Mouse (Mus musculus): ENCODE data around the gene Asgr2. TPM values are rescaled to one million over a fixed set of nuclear protein-coding genes. Genes with fewer than 3 reads are reported as not detected.
"Not testable (repeated sequence)": the region's sequence is repeated elsewhere in the genome, so short reads cannot be mapped to it uniquely, and the experiment has no call there.

Gene Asgr2
- polyA plus RNA-seq, 1 experiment from 2014 or later = 1.1 TPM

DNA sequence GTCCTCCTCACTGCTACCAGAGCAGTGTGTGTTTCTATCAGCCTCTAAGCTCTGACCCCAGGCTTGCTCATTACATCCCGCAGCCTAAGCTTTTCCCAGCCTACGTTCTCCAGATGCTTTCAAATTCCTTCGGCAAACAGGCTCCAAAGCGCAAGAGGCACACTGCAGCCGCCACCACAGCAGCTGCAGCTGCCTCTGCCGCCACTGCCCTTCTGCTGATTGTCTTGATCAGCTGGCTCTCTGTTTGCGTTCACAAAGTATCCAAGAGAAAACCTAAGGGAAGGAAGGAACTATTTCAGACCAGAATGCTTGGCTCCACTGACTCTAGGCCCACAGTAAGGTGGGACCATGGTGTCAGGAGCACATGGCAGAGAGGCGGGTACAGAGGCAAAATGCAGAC is 14.6 kb downstream of the Asgr2 start:
- no peak overlapping the region for H3K4me3 ChIP-seq
- WGBS = 49% methylated on average over 8 of the region's 8 CpGs
- no peaks in the 10 kb centered on the region for H3K4me1 ChIP-seq
- no peaks in the 10 kb centered on the region for H3K36me3 ChIP-seq
- no peak overlapping the region for H3K27ac ChIP-seq
- no peaks in the 10 kb centered on the region for H3K9me3 ChIP-seq
- H3K27me3 ChIP-seq (ENCODE audit: insufficient read depth, poor library complexity, severe bottlenecking) = no peaks in the 10 kb centered on the region
- no peak for DNase-seq (ENCODE audit: low spot score)

DNA sequence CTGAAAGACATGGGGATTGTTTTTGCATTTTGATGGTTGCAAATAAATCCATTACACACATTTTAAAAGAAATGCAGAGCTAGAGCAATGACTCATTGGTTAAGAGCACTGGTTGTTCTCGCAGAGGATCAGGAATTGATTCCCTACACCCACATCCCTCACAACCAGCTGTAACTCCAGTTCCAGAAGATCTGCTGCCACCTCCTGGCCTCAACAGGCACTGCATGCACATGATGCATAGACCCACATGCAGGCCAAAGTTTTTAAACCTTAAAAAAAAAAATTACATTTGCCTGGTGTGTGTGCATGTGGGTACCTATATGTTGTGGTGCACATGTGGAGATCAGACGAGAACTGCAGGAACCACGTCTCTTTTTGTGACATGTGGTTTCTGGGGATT is 17.7 kb downstream of the Asgr2 start:
- no peak for DNase-seq (ENCODE audit: low spot score)
- H3K27me3 ChIP-seq (ENCODE audit: insufficient read depth, poor library complexity, severe bottlenecking) = no peaks in the 10 kb centered on the region
- no peak overlapping the region for H3K4me3 ChIP-seq
- no peak overlapping the region for H3K27ac ChIP-seq
- no peaks in the 10 kb centered on the region for H3K9me3 ChIP-seq
- H3K36me3 ChIP-seq = no peaks in the 10 kb centered on the region
- 68% methylated on average over 3 of the region's 3 CpGs for WGBS
- H3K4me1 ChIP-seq = no peaks in the 10 kb centered on the region

- DNase-seq (ENCODE audit: low spot score) = no peak
- H3K4me1 ChIP-seq = no peaks in the 10 kb centered on the region
- 52% methylated on average over 4 of the region's 4 CpGs for WGBS
These were observed 22.1 kb downstream of the Asgr2 start for GRCm38 (mm10) chr11:70114562-70114961.

GRCm38 (mm10) chr11:70115901-70116300 is 23.5 kb downstream of the Asgr2 start:
- H3K27ac ChIP-seq = no peak overlapping the region
- H3K36me3 ChIP-seq = no peaks in the 10 kb centered on the region
- no peaks in the 10 kb centered on the region for H3K27me3 ChIP-seq (ENCODE audit: insufficient read depth, poor library complexity, severe bottlenecking)
- WGBS = 93% methylated on average over 3 of the region's 3 CpGs
- H3K4me1 ChIP-seq = no peaks in the 10 kb centered on the region
- H3K9me3 ChIP-seq = peaks cover 3% of the 10 kb centered on the region; the same call in 1 of the 2 replicates
- DNase-seq (ENCODE audit: low spot score) = no peak
- H3K4me3 ChIP-seq = no peak overlapping the region

More at GRCm38 (mm10) chr11:70114562-70114961, 22.1 kb downstream of the Asgr2 start:
- Histone ChIP-seq H3K27me3 (ENCODE audit: insufficient read depth, poor library complexity, severe bottlenecking) (no peaks in the 10 kb centered on the region), H3K4me3 (no peak overlapping the region), H3K36me3 (no peaks in the 10 kb centered on the region), H3K27ac (no peak overlapping the region), H3K9me3 (no peaks in the 10 kb centered on the region)

DNA sequence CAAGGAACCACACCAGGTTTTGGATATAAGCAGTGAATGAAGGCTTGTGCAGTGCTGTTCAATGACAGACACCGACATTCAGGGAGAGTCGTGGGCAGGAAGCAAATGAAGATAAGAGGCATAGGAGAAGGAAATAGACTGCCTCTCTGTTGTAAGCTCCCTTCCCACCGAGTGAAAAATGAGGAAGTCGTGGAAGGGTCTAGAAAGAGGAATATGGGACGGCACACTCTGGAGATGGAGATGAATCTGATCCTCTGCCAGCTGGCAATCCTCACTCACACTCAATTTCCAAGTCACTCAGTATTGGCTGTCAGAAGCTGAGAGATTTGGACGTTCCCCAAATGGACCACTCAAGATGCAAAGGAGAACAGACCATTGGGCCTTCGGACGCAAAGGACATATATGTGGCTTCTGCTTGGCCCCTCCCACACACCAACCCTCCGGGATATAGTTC is 37.5 kb downstream of the Asgr2 start, which contains the start of gene Mgl2:
TSS of gene Mgl2 (plus strand) at position 404 of the 454 bp plus-strand sequence.
- Histone ChIP-seq H3K9me3 (no peaks in the 10 kb centered on the region), H3K4me3 (no peak within 1 kb of the TSS), H3K27me3 (ENCODE audit: insufficient read depth, poor library complexity, severe bottlenecking) (no peaks in the 10 kb centered on the region), H3K4me1 (no peaks in the 10 kb centered on the region), H3K36me3 (no peaks in the 10 kb centered on the region), H3K27ac (no peak within 1 kb of the TSS)
- 61% methylated on average over 9 of the region's 9 CpGs for WGBS
- peak; percentile 71 for DNase-seq (ENCODE audit: low spot score)

DNA sequence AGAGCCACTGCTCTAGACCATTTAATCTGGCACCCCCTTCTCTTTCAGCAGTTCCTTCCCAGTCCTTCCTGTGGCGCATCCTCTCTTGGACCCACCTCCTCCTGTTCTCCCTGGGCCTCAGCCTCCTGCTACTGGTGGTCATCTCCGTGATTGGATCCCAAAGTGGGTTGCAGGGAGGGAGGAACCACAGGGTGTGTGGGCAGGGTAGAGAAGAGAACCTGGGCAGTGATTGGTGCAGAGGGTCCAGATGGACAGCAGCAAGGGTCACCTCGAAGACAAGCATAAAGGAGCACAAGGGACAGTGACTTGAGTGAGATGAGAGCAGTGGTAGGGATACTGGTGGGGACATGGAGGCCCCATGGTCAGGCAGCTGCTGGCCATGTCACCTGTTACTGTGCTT is 42.6 kb downstream of the Asgr2 start:
- not testable (repeated sequence) for H3K27me3 ChIP-seq (ENCODE audit: insufficient read depth, poor library complexity, severe bottlenecking); H3K36me3 ChIP-seq; H3K4me3 ChIP-seq; DNase-seq (ENCODE audit: low spot score); H3K27ac ChIP-seq; H3K4me1 ChIP-seq; H3K9me3 ChIP-seq
- WGBS = 62% methylated on average over 3 of the region's 3 CpGs

- H3K27me3 ChIP-seq (ENCODE audit: insufficient read depth, poor library complexity, severe bottlenecking); H3K4me3 ChIP-seq; H3K27ac ChIP-seq; DNase-seq (ENCODE audit: low spot score); H3K36me3 ChIP-seq; H3K9me3 ChIP-seq; H3K4me1 ChIP-seq: not testable (repeated sequence)
- WGBS = 90% methylated on average over 8 of the region's 8 CpGs
These were observed 43.5 kb downstream of the Asgr2 start for GRCm38 (mm10) chr11:70135925-70136324.

GRCm38 (mm10) chr11:70139171-70139570 is 46.7 kb downstream of the Asgr2 start:
- no peak overlapping the region for H3K27ac ChIP-seq
- WGBS = 66% methylated on average over 10 of the region's 10 CpGs

GRCm38 (mm10) chr11:70151072-70151471 is 58.6 kb downstream of the Asgr2 start:
- H3K27ac ChIP-seq = no peak overlapping the region
- DNase-seq (ENCODE audit: low spot score) = no peak
- H3K9me3 ChIP-seq = no peaks in the 10 kb centered on the region
- no peak overlapping the region for H3K4me3 ChIP-seq
- no peaks in the 10 kb centered on the region for H3K36me3 ChIP-seq
- 63% methylated on average over 3 of the region's 3 CpGs for WGBS
- no peaks in the 10 kb centered on the region for H3K4me1 ChIP-seq
- no peaks in the 10 kb centered on the region for H3K27me3 ChIP-seq (ENCODE audit: insufficient read depth, poor library complexity, severe bottlenecking)

More at GRCm38 (mm10) chr11:70139171-70139570, 46.7 kb downstream of the Asgr2 start:
- H3K27me3 ChIP-seq (ENCODE audit: insufficient read depth, poor library complexity, severe bottlenecking) = no peaks in the 10 kb centered on the region
- no peaks in the 10 kb centered on the region for H3K4me1 ChIP-seq
- no peaks in the 10 kb centered on the region for H3K36me3 ChIP-seq
- no peaks in the 10 kb centered on the region for H3K9me3 ChIP-seq
- H3K4me3 ChIP-seq = no peak overlapping the region
- no peak for DNase-seq (ENCODE audit: low spot score)

Other genes with a start within 250 kb of the Asgr2 start
- gene Plscr3, start 246.3 kb upstream of the Asgr2 start, polyA plus RNA-seq (2016; fragmentation: Nextera tagmentation; extraction: Ambion mirVana) = 72.7 and 74.5 TPM in 2 replicates
- 0.28 and 1.2 TPM in 2 replicates for gene Tnk1, start 233.9 kb upstream of the Asgr2 start, polyA plus RNA-seq (2016; fragmentation: Nextera tagmentation; extraction: Ambion mirVana)
- not detected in 2 replicates for gene Tmem95, start 214.6 kb upstream of the Asgr2 start, polyA plus RNA-seq (2016; fragmentation: Nextera tagmentation; extraction: Ambion mirVana)
- 5.0 and 6.2 TPM in 2 replicates for gene Kctd11, start 211.2 kb upstream of the Asgr2 start, polyA plus RNA-seq (2016; fragmentation: Nextera tagmentation; extraction: Ambion mirVana)
- 10.6 and 16.2 TPM in 2 replicates for gene Acap1, start 197.1 kb upstream of the Asgr2 start, polyA plus RNA-seq (2016; fragmentation: Nextera tagmentation; extraction: Ambion mirVana)
- 5.5 and 8.7 TPM in 2 replicates for gene 2810408A11Rik, start 191.7 kb upstream of the Asgr2 start, polyA plus RNA-seq (2016; fragmentation: Nextera tagmentation; extraction: Ambion mirVana)
- 8.3 and 12.7 TPM in 2 replicates for gene Neurl4, start 191.6 kb upstream of the Asgr2 start, polyA plus RNA-seq (2016; fragmentation: Nextera tagmentation; extraction: Ambion mirVana)
- gene Gps2, start 178.8 kb upstream of the Asgr2 start, polyA plus RNA-seq (2016; fragmentation: Nextera tagmentation; extraction: Ambion mirVana) = 55.2 and 69.4 TPM in 2 replicates
- gene Eif5a, start 170.7 kb upstream of the Asgr2 start, polyA plus RNA-seq (2016; fragmentation: Nextera tagmentation; extraction: Ambion mirVana) = 2,011 and 2,470 TPM in 2 replicates
- gene Ybx2, start 156.8 kb upstream of the Asgr2 start, polyA plus RNA-seq (2016; fragmentation: Nextera tagmentation; extraction: Ambion mirVana) = 1.8 and 2.1 TPM in 2 replicates
- gene Slc2a4, start 144.5 kb upstream of the Asgr2 start, polyA plus RNA-seq (2016; fragmentation: Nextera tagmentation; extraction: Ambion mirVana) = 17.8 and 24.1 TPM in 2 replicates
- gene Cldn7, start 127.9 kb upstream of the Asgr2 start, polyA plus RNA-seq (2016; fragmentation: Nextera tagmentation; extraction: Ambion mirVana) = 4.7 and 22.3 TPM in 2 replicates
- 20.5 and 23.8 TPM in 2 replicates for gene Ctdnep1, start 111.5 kb upstream of the Asgr2 start, polyA plus RNA-seq (2016; fragmentation: Nextera tagmentation; extraction: Ambion mirVana)
- 135 and 147 TPM in 2 replicates for gene Elp5, start 110.1 kb upstream of the Asgr2 start, polyA plus RNA-seq (2016; fragmentation: Nextera tagmentation; extraction: Ambion mirVana)
- 365 and 379 TPM in 2 replicates for gene Gabarap, start 101.5 kb upstream of the Asgr2 start, polyA plus RNA-seq (2016; fragmentation: Nextera tagmentation; extraction: Ambion mirVana)
- gene Phf23, start 96.9 kb upstream of the Asgr2 start, polyA plus RNA-seq (2016; fragmentation: Nextera tagmentation; extraction: Ambion mirVana) = 51.8 and 73.3 TPM in 2 replicates
- gene Dvl2, start 92.0 kb upstream of the Asgr2 start, polyA plus RNA-seq (2016; fragmentation: Nextera tagmentation; extraction: Ambion mirVana) = 29.5 and 40.3 TPM in 2 replicates
- 79.1 and 102 TPM in 2 replicates for gene Acadvl, start 77.2 kb upstream of the Asgr2 start, polyA plus RNA-seq (2016; fragmentation: Nextera tagmentation; extraction: Ambion mirVana)
- gene Dlg4, start 75.7 kb upstream of the Asgr2 start, polyA plus RNA-seq (2016; fragmentation: Nextera tagmentation; extraction: Ambion mirVana) = 5.7 and 9.3 TPM in 2 replicates
- gene Asgr1, start 38.6 kb upstream of the Asgr2 start, polyA plus RNA-seq (2016; fragmentation: Nextera tagmentation; extraction: Ambion mirVana) = 0.23 and 0.93 TPM in 2 replicates
- 0.28 and 0.59 TPM in 2 replicates for gene Mgl2, start 37.7 kb downstream of the Asgr2 start, polyA plus RNA-seq (2016; fragmentation: Nextera tagmentation; extraction: Ambion mirVana)
- 0.31 TPM in 1 of 2 replicates, not detected in the other for gene Clec10a, start 63.6 kb downstream of the Asgr2 start, polyA plus RNA-seq (2016; fragmentation: Nextera tagmentation; extraction: Ambion mirVana)
- gene Slc16a11, start 120.1 kb downstream of the Asgr2 start, polyA plus RNA-seq (2016; fragmentation: Nextera tagmentation; extraction: Ambion mirVana) = 0.51 and 2.4 TPM in 2 replicates
- 10.0 and 10.4 TPM in 2 replicates for gene Slc16a13, start 128.4 kb downstream of the Asgr2 start, polyA plus RNA-seq (2016; fragmentation: Nextera tagmentation; extraction: Ambion mirVana)
- 10.7 and 15.0 TPM in 2 replicates for gene Bcl6b, start 137.2 kb downstream of the Asgr2 start, polyA plus RNA-seq (2016; fragmentation: Nextera tagmentation; extraction: Ambion mirVana)
- gene 0610010K14Rik, start 145.3 kb downstream of the Asgr2 start, polyA plus RNA-seq (2016; fragmentation: Nextera tagmentation; extraction: Ambion mirVana) = 142 and 153 TPM in 2 replicates
- gene Gm21988, start 147.2 kb downstream of the Asgr2 start, polyA plus RNA-seq (2016; fragmentation: Nextera tagmentation; extraction: Ambion mirVana) = 6.5 and 8.7 TPM in 2 replicates
- 126 and 165 TPM in 2 replicates for gene Rnasek, start 147.2 kb downstream of the Asgr2 start, polyA plus RNA-seq (2016; fragmentation: Nextera tagmentation; extraction: Ambion mirVana)
- gene Alox12, start 162.7 kb downstream of the Asgr2 start, polyA plus RNA-seq (2016; fragmentation: Nextera tagmentation; extraction: Ambion mirVana) = 3.9 and 5.0 TPM in 2 replicates
- not detected in 2 replicates for gene Alox12e, start 230.0 kb downstream of the Asgr2 start, polyA plus RNA-seq (2016; fragmentation: Nextera tagmentation; extraction: Ambion mirVana)

All from heart, embryonic 10.5 days (tissue).